ENCODE assay signal across 8 mouse cellular contexts in genomic region chr7:16809739-16810138, GRCm38 (mm10). TPM values are rescaled to one million over a fixed set of nuclear protein-coding genes. Genes with fewer than 3 reads are reported as not detected.
DNase-seq lines count a peak whose midpoint lies in the region; ATAC-seq and TF ChIP-seq lines count a peak whose summit lies in the region.

No protein-coding gene starts in this region.

- ATAC-seq in kidney, embryonic 16.5 days (ENCODE audit: low FRiP score, low TSS enrichment), result peak; percentile 12; the same call in 1 of the 2 replicates
- peak; percentile 60 for ATAC-seq in liver, postnatal 0 days

- TF ChIP-seq POLR2A in olfactory bulb, adult 2 months (IDR thresholded peaks at IDR 0.05; ENCODE audit: insufficient read depth, low read depth, low read length), result no peak; the same call in 1 of the 2 replicates

- H3K36me3 ChIP-seq in kidney, embryonic 16.5 days (ENCODE audit: insufficient read depth, low read length), result peaks cover 27% of the 10 kb centered on the region
- H3K36me3 ChIP-seq in liver, postnatal 0 days (replicated peaks; ENCODE audit: insufficient read depth, low read length), result no peaks in the 10 kb centered on the region; the same call in 1 of the 2 replicates

- peak; percentile 95 for TF ChIP-seq CTCF in liver, postnatal 0 days (IDR thresholded peaks at IDR 0.05; ENCODE audit: low read depth)
- TF ChIP-seq CTCF in olfactory bulb, adult 2 months (IDR thresholded peaks at IDR 0.05; ENCODE audit: insufficient read depth, low read depth, low read length), result peak; percentile 77

- no peak overlapping the region for H3K4me3 ChIP-seq in kidney, embryonic 16.5 days (ENCODE audit: low read length)
- H3K4me3 ChIP-seq in liver, postnatal 0 days (ENCODE audit: low read depth, low read length), result no peak overlapping the region
- no peak overlapping the region for H3K4me3 ChIP-seq in olfactory bulb, adult 2 months (ENCODE audit: insufficient read depth, low read depth, low read length)

- no peak for TF ChIP-seq EP300 in liver, postnatal 0 days (IDR thresholded peaks at IDR 0.05; ENCODE audit: low read depth)

- H3K27me3 ChIP-seq in kidney, embryonic 16.5 days (ENCODE audit: insufficient read depth, low read length), result 0 out of 2 replicates have a peak, but pooled peaks cover 3% of the 10 kb centered on the region
- no peaks in the 10 kb centered on the region for H3K27me3 ChIP-seq in liver, postnatal 0 days (ENCODE audit: insufficient read depth, low read length)

- H3K4me2 ChIP-seq in kidney, embryonic 16.5 days (replicated peaks; ENCODE audit: low read depth, low read length), result no peak overlapping the region
- H3K4me2 ChIP-seq in liver, postnatal 0 days (ENCODE audit: low read depth, low read length), result no peak overlapping the region

- H3K27ac ChIP-seq in kidney, embryonic 16.5 days (ENCODE audit: low read length), result no peak overlapping the region
- no peak overlapping the region for H3K27ac ChIP-seq in liver, postnatal 0 days (ENCODE audit: low read depth)
- no peak overlapping the region for H3K27ac ChIP-seq in olfactory bulb, adult 2 months (ENCODE audit: insufficient read depth, low read depth, low read length)

- WGBS in kidney, embryonic 16.5 days, result 34% methylated on average over 10 of the region's 10 CpGs
- 27% methylated on average over 10 of the region's 10 CpGs for WGBS in liver, postnatal 0 days (ENCODE audit: insufficient replicate concordance)
- WGBS in olfactory bulb, adult 2 months, result 22% methylated on average over 10 of the region's 10 CpGs

- H3K9ac ChIP-seq in kidney, embryonic 16.5 days (replicated peaks; ENCODE audit: low read length), result no peak overlapping the region
- H3K9ac ChIP-seq in liver, postnatal 0 days (replicated peaks), result no peak overlapping the region

- DNase-seq in 416B (ENCODE audit: low read depth) (peak; percentile 61), NIH3T3 (ENCODE audit: low read depth) (peak; percentile 67)
- peak; percentile 75 to 82 for DNase-seq in cerebellum, postnatal 36 days
- peak; percentile 35 to 37 for DNase-seq in gastrocnemius, adult 8-10 months (ENCODE audit: low spot score in 2 of 2)
- DNase-seq in liver, postnatal 0 days, result peak; percentile 74
- DNase-seq in thymus, postnatal 36 days, result peak; percentile 38 to 40

- H3K4me1 ChIP-seq in kidney, embryonic 16.5 days (ENCODE audit: insufficient read depth, low read length), result peaks cover 21% of the 10 kb centered on the region
- H3K4me1 ChIP-seq in liver, postnatal 0 days (ENCODE audit: insufficient read depth), result 0 out of 2 replicates have a peak, but pooled peaks cover 2% of the 10 kb centered on the region
- H3K4me1 ChIP-seq in olfactory bulb, adult 2 months (ENCODE audit: control insufficient read depth, insufficient read depth, low read length), result peaks cover 21% of the 10 kb centered on the region

- no peaks in the 10 kb centered on the region for H3K9me3 ChIP-seq in kidney, embryonic 16.5 days (ENCODE audit: low read length)
- H3K9me3 ChIP-seq in liver, postnatal 0 days (ENCODE audit: low read length), result no peaks in the 10 kb centered on the region

RNA-seq across cellular contexts. Expression of gene Strn4, which starts 6.0 kb away (rescaled TPM):
- total RNA-seq in gastrocnemius, adult 8-10 months (2022), result 10 to 100 TPM; 11.0 to 15.6 (median 14.0) TPM
- polyA plus RNA-seq in kidney, embryonic 16.5 days (2015; fragmentation: Nextera tagmentation; extraction: Ambion mirVana), result 98.4 and 111 TPM in 2 replicates
- polyA plus RNA-seq in liver, postnatal 0 days (2015; fragmentation: Nextera tagmentation; extraction: Ambion mirVana), result 15.9 and 18.4 TPM in 2 replicates
- polyA plus RNA-seq in olfactory bulb, adult 2 months (2012; ENCODE audit: insufficient read depth, insufficient read length, low replicate concordance, missing spikeins), result not detected in 2 replicates

RNA-seq across cellular contexts. Expression of gene Fkrp, which starts 6.8 kb away (rescaled TPM):
- 10 to 100 TPM; 55.5 to 67.9 (median 62.9) TPM for total RNA-seq in gastrocnemius, adult 8-10 months (2022)
- 36.3 and 36.6 TPM in 2 replicates for polyA plus RNA-seq in kidney, embryonic 16.5 days (2015; fragmentation: Nextera tagmentation; extraction: Ambion mirVana)
- polyA plus RNA-seq in liver, postnatal 0 days (2015; fragmentation: Nextera tagmentation; extraction: Ambion mirVana), result 7.4 and 8.7 TPM in 2 replicates
- not detected in 2 replicates for polyA plus RNA-seq in olfactory bulb, adult 2 months (2012; ENCODE audit: insufficient read depth, insufficient read length, low replicate concordance, missing spikeins)

RNA-seq across cellular contexts. Expression of gene Slc1a5, which starts 28.6 kb away (rescaled TPM):
- 10 to 100 TPM in 3 of 4 experiments, 1 to 10 TPM in 1; 8.7 to 30.2 (median 14.9) TPM for total RNA-seq in gastrocnemius, adult 8-10 months (2022)
- 49.2 and 51.0 TPM in 2 replicates for polyA plus RNA-seq in kidney, embryonic 16.5 days (2015; fragmentation: Nextera tagmentation; extraction: Ambion mirVana)
- 43.9 and 44.8 TPM in 2 replicates for polyA plus RNA-seq in liver, postnatal 0 days (2015; fragmentation: Nextera tagmentation; extraction: Ambion mirVana)
- not detected in 2 replicates for polyA plus RNA-seq in olfactory bulb, adult 2 months (2012; ENCODE audit: insufficient read depth, insufficient read length, low replicate concordance, missing spikeins)

RNA-seq across cellular contexts. Expression of gene Prkd2, which starts 33.0 kb away (rescaled TPM):
- total RNA-seq in gastrocnemius, adult 8-10 months (2022), result 1 to 10 TPM; 2.5 to 4.1 (median 3.4) TPM
- 16.2 and 17.8 TPM in 2 replicates for polyA plus RNA-seq in kidney, embryonic 16.5 days (2015; fragmentation: Nextera tagmentation; extraction: Ambion mirVana)
- polyA plus RNA-seq in liver, postnatal 0 days (2015; fragmentation: Nextera tagmentation; extraction: Ambion mirVana), result 4.3 and 5.0 TPM in 2 replicates
- not detected in 2 replicates for polyA plus RNA-seq in olfactory bulb, adult 2 months (2012; ENCODE audit: insufficient read depth, insufficient read length, low replicate concordance, missing spikeins)

Comparison
In these comparisons a context has a peak if more than half of its experiments do, and no peak if none do; other contexts are left out.
1. RNA of gene Slc1a5, which starts 28.6 kb away (polyA plus RNA-seq): 49.2 to 51.0 TPM in kidney, embryonic 16.5 days and 43.9 to 44.8 TPM in liver, postnatal 0 days; not detected in olfactory bulb, adult 2 months; every median in the first group is over 10 times any median in the second.
2. Peak in every context shown above with its lines, with median percentiles within 50 percentile points of each other: DNase-seq.